Mouse (Mus musculus): Measurements from ENCODE around the gene 9930104L06Rik.

The 9930104L06Rik gene

DNA sequence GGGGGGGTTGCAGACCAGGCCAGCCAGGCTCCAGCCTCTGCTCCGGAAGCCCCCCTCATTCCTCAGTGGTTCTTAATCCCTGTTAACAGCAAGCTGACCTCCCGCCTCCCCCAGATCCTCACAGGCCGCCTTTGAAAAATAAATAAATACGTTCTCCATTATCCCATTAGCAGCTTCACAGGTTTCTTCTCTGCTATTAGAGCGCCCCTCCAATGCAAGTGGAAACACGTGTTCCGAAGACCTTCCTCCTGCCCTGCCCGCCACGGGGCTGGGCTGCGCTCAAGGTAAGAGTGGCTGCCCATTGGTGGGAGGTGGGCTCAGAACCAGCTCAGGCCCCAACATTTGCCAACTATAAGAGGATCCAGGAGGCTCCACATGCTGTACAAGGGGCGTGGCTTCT is 25.7 kb downstream of the 9930104L06Rik start:
- no peak for DNase-seq

DNA sequence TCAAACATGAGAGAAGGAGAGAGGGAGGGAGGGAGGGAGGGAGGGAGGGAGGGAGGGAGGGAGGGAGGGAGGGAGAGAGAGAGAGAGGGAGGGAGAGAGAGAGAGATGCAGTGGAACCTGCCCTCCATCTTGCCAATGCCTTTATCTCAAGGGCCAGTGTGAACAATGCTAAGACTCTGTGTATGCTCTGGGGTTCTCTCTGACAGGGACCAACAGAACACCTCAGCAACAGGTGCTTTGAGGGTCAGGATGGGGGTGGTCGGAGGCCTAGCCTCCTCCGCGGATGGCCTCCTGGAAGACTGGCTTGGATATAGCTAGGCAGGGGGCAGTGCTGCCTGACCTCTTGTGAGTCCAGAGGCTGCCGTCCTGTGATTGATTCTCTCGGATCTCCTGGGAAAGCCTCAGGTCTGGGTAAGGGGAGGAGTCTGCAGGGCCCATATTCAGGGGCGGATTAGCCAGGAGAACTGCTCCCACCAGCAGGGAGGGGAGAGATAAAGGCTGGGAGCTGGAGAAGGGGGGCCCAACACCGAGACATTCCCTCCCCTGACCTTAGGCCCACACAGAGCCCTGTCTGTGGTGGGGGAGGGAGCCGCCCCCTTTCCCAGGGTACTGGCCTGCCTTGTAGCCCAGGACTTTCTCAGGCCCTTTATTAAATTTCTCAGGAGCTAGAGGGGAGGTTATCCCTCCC is 28.2 kb downstream of the 9930104L06Rik start:
- DNase-seq: no peak

DNA sequence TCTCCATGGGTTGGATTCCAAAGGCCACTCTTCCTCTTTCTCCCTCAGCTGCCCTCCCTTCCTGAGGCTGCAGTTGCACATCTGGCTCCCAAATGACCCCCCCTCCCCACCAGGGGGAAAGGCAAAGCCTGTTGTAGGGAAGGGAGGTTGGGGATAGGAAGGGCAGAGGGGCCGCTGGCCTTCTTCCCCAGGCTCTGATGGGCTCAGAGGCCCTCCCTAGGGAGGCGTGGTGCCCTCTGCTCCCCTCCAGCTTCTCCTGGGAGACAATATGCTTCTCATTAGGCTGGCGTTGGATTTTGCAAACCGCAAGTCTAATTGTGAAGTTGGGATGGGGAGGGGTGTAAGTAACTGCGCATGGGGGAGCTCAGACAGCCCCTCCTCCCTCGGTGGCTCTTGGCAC is 31.9 kb downstream of the 9930104L06Rik start:
- no peak for DNase-seq

DNA sequence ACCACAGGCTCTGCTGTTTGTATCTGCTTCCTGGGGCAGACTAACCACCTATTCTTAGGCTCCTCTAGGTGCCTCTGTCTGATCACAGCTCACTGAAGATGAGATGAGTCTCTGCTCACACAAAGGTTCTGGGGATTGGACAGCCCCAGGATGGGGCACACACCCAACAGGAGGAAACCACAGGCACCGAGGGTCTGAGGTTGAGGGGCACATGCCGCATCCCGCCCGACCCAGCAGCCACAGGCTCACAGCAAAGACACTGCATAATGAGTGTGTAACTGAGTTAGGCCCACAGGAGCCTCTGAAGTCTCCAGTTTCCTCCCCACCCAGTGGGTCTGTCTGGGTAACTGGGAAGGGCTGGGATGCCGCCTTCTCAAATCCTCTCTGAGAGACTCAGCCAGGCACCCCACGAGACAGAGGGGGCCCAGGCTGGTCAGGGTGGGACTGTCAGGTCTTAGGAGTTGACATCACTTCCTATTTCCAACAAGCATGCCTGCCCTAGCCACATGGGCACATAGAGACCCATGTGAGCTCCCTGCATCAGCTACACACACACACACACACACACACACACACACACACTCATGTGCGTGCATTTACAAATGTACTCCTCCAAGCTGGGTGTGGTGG is 32.5 kb downstream of the 9930104L06Rik start:
- DNase-seq: no peak

DNA sequence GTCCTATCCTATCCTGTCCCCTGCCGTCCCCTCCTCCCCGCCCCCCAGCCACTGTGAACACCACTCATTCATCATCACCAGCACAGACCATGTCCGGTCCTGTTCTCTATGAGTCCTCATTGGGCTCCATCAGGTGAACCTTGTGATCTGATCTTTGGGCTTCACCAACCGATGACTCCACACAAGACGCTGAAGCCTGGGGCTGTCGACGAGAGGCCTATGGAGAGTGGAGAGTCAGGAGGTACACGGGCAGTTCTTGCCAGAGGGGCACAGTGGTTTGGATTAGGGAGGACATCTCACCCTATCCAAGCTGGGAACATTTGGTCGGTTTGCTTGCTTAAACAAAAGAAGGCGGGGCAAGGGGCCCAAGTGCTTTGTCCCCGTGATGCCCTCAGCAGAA is 33.3 kb downstream of the 9930104L06Rik start:
- no peak for DNase-seq

DNA sequence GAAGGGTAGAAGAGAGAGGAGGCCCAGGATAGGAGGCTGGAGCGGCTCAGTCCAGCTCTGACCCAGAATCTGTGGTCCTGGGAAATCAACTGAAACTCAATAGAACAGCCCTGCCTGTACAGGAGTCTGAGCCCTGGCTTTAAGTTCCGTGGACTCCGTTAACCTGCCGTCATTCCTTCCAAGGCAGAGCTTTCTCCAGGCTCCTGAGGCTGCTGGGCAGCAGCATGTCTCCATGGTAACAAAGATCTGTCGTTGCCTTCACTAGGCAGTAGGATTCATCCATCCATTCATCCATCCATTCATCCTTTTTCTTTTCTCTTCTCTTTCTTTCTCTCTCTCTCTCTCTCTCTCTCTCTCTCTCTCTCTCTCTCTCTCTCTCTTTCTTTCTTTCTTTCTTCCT is 33.8 kb downstream of the 9930104L06Rik start:
- DNase-seq: no peak

DNA sequence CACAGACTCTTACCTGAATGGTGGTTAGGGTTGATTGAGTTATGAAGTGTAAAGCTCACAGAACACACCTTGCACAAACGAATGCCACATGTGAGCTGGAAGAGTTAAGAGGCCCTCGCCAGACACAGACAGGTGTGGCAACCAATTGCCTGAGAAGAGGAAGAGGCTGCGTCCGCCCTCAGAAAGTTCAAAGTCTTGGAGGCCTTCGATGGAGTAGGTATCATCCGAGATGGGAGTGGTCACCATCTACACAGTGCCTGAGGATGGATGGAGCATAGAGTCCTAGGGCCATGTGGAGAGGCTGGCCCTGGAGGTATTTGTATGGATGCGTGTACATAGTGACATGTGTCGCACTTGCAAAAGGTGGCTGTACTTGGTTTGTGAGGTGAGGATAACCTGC is 34.2 kb downstream of the 9930104L06Rik start:
- DNase-seq: no peak

DNA sequence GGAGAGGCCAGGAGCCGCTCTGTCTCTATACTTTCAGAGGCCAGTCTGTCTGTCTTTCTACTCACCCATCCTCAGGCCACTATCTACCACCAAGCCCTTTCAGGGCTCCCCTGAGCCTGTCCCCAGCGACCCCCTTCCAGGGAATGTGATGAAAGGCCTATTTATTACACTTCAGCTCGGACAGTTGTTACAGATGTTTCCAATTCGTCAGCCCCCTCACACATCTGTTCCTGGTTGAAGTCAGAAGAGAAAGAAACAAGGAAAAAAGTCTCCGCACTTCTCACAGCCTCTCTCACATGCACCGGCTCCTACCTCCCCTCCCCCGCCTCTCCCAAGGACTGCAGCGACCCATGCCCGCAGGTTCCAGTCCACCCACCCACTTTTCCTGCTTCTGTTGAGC is 35.5 kb downstream of the 9930104L06Rik start:
- no peak for DNase-seq

DNA sequence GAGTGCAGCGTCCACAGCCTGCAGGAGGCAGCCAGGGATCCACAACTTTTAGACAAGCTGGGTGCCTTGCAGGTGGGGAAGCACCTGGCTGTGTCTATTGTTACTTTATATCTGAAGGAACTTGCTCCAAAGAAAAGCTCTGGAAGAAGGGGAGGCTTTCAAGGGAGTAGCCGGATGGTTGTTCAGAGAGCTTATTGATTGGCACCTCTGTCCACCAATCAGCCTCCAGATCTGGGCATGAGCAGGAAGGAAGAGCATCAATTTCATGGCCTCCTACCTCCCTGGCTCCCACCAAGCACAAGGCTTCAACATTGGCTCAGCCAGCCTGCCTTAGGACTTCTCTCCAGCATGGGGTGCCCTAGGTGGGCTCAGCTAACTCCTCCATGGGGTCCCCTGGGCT is 36.4 kb downstream of the 9930104L06Rik start:
- no peak for DNase-seq

DNA sequence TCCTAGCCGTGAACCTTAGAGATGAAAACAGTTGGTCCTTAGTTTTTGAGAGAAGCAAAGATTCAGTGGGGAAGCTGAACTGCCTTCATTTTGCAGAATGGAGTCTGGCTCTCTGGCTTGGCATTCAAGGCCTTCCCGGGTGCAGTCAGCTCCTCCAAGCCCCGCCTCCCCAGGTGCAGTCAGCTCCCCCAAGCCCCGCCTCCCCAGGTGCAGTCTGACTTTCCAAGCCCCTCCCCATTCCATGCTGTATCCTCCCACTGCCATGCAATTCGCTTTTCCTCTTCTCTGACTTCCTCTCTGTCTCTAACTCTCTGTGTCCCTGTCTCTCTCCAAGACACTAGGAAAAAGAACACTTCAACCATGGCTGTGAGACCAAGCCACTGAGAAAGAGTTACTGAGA is 41.4 kb downstream of the 9930104L06Rik start:
- DNase-seq: no peak

DNA sequence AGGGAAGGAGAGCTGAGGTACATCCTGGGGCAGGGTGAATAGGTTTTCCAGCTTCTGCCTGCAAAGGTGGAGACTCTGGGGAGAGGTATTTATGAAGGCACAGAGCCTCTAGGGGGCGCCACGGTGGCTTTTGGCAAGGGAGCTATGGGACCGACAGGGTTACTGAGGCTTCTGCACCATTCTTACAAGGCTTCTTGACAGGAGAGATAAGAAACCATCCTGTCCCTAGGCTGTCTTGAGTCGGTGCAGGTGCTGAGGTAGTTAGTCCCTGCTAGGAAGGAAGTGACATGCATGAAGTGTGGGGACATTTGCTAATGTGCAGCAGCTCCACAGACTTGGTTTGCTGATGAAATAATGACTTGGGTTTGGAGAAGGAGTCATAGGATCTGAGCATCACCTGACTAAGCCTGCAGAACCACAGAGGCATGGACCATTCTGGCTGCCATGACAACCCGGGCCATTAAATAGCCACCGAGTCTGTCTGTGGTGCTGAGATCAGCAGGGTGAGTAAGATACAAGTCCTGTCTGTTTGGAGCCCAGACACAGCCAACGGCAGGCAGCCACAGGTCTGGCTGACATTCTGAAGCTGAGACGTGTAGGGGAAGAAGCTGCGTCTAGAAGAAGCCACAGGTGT is 47.2 kb downstream of the 9930104L06Rik start:
- DNase-seq: no peak

DNA sequence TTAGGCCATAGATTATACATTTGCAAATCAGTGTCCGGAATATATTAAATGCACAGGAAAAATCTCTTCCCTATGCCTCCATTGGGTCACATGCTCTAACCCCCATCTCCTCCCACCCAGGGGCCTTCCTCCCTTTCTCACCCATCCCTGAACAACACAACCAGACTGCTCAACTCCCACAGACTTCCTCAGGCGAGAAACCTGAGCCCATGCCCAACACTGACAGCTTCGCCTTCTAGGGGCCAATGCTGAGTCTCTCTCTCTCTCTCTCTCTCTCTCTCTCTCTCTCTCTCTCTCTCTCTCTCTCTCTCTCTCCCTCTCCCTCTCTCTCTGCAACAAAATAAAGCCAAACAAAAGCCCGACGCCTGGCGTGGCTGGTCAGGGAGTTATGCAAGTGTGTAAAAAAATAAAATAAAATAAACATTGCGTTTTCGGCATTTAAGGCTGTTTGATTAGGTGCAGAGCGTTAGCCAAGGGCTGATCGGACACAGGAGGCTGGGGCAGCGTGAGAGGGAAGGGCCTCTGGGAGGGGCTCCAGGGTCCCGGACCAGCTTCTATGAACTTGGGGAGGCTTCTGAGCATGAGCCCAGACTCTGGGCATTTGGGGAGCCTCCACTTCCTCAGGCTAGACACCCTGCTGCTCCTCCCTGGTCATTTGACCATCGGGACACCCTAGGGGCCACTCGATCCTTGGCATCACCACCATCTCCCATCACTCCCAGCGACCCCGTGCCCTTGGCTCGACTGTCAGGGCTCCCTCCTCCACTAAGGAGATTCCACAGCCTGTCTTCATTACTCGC is 48.2 kb downstream of the 9930104L06Rik start:
- no peak for DNase-seq

DNA sequence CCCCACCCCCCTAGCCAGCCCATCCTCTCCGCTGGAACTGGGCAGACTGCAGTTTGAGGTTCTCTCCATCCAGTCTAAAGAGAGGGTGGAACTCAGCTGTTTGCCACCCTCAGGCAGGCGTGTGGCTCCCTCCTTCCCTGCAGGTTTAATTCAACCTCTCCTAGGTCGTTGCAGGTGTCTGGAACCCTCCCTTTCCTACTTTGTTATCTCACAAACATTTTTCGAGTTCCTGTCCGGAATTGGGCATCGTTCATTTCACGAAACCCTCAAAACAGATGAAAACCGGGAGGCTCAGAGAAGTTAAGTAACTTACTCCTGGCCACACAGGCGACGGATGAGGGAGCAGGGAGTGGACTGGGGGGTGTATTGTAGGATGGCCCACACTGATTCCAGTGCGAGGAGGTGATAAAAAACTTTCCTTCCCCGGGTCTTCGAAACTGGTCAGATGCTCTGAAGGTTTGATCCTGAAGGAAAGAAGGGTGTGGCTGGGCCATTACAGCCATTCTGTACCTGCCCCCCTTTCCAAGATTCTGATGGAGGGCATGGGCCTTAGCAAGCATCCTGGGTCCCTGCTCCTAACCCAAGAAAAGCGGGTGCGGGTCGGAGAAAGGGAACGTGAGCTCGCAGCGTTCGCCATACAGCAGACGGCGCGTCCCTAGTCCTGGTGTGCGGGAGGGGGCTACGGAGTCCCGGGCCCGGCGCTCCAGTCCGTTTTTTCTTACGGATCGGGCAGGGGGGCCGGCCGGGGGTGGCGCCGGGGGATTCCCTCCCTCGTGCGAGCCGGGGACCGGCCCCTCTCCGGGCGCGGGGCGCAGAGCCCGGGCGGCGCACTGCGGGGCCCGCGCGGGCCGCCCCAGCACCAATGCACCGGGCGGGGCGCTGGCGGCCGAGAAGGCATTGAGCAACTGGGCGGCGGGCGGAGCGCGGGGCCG is 49.1 kb downstream of the 9930104L06Rik start, which contains the start of gene Rspo1:
Gene Rspo1, plus strand, starts transcription at position 760 of the 932 bp plus-strand sequence.
- DNase-seq: no peak

DNA sequence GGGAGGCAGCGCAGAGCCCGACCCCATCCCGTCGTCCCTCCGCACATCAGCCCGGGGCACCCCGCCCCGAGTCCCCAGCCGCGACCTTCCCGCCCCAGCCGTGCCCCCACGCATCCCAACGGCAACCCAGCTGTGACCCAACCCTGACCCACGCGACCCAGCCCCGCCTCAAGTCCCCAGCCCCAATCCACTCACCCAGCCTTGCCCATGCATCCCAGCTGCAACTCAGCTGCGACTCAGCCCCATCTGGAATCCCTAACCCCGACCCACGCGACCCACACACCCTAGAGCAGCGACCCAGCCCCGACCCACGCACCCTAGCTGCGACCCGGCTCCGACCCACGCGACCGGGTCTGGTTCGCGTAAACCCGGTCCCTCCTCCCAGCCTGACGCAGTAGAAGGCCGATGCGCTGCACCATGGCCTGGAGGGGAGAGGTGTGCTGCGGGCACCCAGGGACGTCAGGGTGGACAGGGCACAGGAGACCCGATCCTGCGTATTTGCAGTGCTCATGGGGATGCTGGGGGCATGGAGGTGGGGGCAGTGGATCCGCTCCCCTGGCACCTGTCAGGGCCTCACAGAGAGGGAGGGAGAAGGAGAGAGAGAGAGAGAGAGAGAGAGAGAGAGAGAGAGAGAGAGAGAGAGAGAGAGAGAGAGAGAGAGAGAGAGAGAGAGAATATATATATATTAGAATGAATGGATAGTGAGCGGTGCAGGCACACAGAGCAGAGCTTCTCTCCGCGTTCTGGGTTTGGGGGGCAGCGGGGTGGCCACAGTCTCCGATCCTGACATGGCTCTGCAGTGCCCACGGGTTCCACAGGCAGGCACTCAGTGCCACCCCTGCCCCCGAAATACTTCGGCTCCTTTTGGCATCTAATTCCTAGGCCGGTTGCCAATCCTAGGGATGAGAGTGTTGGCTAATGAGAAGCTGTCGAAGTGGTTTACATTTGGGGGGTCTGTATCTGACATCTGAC is 50.2 kb downstream of the 9930104L06Rik start:
- no peak for DNase-seq

DNA sequence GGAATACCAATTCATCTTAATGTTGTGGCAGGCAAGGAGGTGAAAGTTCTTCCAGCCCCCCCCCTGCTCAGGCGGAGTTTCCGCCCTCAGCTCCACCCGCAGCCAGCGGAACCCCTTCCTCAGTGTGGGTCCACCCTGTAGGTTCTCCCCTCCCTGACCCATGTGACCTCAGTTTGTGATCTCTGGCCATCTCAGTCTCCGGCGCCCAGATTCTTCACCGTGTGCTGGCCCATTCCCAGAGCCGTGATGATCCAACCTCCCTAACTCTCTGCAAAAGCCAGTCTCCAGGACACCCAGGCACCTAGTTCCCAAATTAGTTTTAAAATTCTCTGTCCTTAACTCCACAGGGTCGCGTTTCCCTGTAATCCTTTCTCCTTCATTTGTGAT is 50.9 kb downstream of the 9930104L06Rik start:
- DNase-seq: no peak

DNA sequence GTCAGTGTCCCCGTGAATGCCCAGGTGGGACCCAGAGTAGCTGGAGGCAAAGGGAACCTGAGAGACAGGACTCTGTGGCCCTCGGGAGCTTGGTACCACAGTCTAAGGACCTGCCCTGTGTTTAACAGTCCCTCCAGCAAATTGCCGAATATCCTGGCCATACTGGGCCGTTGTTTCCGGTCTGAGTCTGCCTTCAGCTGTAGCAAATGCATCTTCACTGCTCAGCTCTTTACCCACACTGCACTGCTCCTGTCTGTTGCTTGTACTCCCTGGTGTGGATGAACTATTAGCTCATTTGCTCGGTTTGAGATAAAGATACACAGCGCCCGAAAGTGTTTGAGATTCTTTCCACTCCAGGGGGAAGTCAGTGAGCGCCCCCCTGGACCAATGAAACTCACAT is 51.5 kb downstream of the 9930104L06Rik start:
- DNase-seq: no peak

DNA sequence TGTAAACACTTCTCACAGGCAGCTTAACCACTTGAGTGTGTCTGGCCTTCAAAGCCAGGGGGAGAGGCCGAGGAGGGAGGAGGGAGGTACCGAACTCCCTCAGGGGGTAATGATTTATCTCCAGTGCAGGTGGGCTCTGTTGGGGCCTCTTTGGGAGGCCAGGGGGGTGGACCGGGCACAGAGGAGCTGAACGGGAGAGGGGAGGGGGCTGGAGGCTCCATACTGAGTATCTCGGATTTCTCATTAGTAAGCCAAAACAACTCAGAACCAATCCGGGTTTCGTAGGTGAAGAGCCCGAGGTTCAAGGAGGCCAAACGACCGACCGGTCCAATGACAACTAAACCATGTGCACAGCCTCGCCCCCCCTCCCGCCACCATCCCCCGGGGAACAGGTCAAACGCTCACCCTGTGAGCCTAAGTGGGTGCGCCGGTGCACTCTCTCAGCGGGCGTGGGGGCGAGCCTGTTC is 53.0 kb downstream of the 9930104L06Rik start:
- no peak for DNase-seq

DNA sequence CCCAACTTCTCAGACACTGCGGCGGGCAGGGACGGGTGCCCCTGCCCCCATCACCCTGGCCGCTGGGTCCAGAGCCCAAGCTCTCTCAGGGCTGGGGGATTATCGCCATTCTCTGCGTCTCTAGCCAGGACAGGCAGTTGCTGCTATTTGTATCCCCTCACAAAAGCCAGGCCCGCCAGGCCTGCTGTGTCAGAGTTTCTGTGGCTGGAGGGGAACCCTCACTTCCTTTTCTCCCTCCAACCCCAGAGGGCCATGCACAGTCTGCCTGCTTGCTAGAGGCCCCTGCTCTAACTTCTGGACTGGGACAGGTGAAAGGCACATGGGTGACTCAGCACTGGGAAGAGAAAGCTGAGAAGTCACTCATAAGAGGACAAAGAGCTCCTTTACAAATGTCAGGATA is 53.5 kb downstream of the 9930104L06Rik start:
- DNase-seq: no peak
